In the genomic region with DNA sequence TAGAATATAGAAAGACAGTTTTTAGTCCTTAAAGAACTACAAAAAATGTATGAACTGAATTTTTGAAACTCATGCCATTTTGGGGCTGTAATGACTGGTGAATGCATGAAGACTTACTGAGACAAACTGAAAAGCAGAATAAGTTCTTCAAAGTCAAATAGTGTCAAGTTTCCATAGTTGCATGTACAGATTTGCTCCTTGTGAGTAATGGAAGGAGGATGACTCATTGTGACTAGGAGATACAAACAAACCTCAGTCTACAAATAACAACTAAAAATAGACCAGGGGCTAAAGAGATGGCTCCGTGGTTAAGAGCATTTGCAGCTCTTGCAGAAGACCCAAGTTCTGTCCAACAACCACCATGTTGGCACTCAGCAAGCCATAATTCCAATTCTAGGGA, we compare ENCODE assay signal across 16 mouse cellular contexts.
"Had no signal": no experiment of that assay in that cellular context is flagged by ENCODE, and none has a peak within 500 bp of the region (broad histone marks: within the 10 kb centered on the region; RNA-seq: fewer than 3 reads in every experiment).

No protein-coding gene starts in this region.

- H3K4me1 ChIP-seq: liver, embryonic 15.5 days; lung, embryonic 15.5 days; midbrain, embryonic 10.5 days; midbrain, embryonic 12.5 days; neural tube, embryonic 12.5 days; stomach, embryonic 15.5 days had no signal

- H3K36me3 ChIP-seq: liver, embryonic 15.5 days; lung, embryonic 15.5 days; midbrain, embryonic 10.5 days; midbrain, embryonic 12.5 days; neural tube, embryonic 12.5 days; stomach, embryonic 15.5 days had no signal

- DNase-seq: liver, postnatal 0 days; lung, adult 2 months; lung, postnatal 4 days; midbrain, embryonic 14.5 days; right cerebral cortex, postnatal 14 days; thymus, adult 2 months; thymus, postnatal 14 days; thymus, postnatal 36 days had no signal

- H3K9ac ChIP-seq: liver, embryonic 15.5 days; liver, postnatal 0 days; lung, embryonic 15.5 days; midbrain, embryonic 12.5 days; neural tube, embryonic 12.5 days; stomach, embryonic 15.5 days had no signal

- H3K27ac ChIP-seq: liver, embryonic 15.5 days; lung, embryonic 15.5 days; midbrain, embryonic 10.5 days; midbrain, embryonic 12.5 days; neural tube, embryonic 12.5 days; stomach, embryonic 15.5 days; stomach, postnatal 0 days had no signal

- H3K27me3 ChIP-seq: liver, embryonic 15.5 days; lung, embryonic 15.5 days; midbrain, embryonic 12.5 days; neural tube, embryonic 12.5 days; stomach, embryonic 15.5 days had no signal

- ATAC-seq: liver, postnatal 0 days; lung, postnatal 0 days had no signal

- H3K9me3 ChIP-seq: liver, embryonic 15.5 days; lung, embryonic 15.5 days; midbrain, embryonic 10.5 days; midbrain, embryonic 12.5 days; neural tube, embryonic 12.5 days; stomach, embryonic 15.5 days had no signal

- H3K4me3 ChIP-seq: liver, embryonic 15.5 days; lung, embryonic 15.5 days; midbrain, embryonic 10.5 days; midbrain, embryonic 12.5 days; neural tube, embryonic 12.5 days; stomach, embryonic 15.5 days had no signal

- H3K4me2 ChIP-seq: liver, embryonic 15.5 days; lung, embryonic 15.5 days; midbrain, embryonic 12.5 days; neural tube, embryonic 12.5 days; stomach, embryonic 15.5 days had no signal
